In the genomic region with DNA sequence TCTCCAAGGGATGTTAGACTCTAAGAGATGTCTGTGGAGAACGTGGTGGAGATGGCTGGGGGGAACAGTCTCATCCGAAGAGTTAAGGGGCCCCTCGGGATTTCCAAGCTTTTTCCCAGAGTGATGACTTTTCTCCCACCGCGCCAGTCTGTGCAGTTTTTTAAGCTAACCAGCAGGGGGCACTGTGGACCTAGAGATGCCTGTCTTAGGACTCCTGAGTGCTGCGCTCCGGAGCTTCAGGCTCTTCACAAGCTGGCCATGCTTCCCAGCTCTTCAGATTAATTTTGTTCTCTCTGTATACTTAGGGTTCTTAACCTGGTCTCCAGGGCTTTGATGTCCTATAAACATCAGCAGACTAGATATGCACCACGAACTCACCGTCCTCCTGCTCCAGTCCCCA, we compare ENCODE assay signal across 8 mouse cellular contexts. TPM values are rescaled to one million over a fixed set of nuclear protein-coding genes. Genes with fewer than 3 reads are reported as not detected.
A peak's percentile ranks its signal among the peaks of the same experiment; 100 is the strongest.
DNase-seq lines count a peak whose midpoint lies in the region; ATAC-seq and TF ChIP-seq lines count a peak whose summit lies in the region.

No protein-coding gene starts in this region.

- TF ChIP-seq CTCF in cortical plate, adult 2 months (IDR thresholded peaks at IDR 0.05; ENCODE audit: extremely low read depth, insufficient read depth, low read length): peak; percentile 90

- TF ChIP-seq POLR2A in cortical plate, adult 2 months (IDR thresholded peaks at IDR 0.05; ENCODE audit: extremely low read depth, insufficient read depth, low read length): no peak

- H3K9ac ChIP-seq in intestine, embryonic 14.5 days (ENCODE audit: low read length): no peak overlapping the region
- no peak overlapping the region for H3K9ac ChIP-seq in midbrain, embryonic 11.5 days (ENCODE audit: low read length)

- no peak overlapping the region for H3K27ac ChIP-seq in cortical plate, adult 2 months (ENCODE audit: insufficient read depth, low read length)
- H3K27ac ChIP-seq in intestine, embryonic 14.5 days (ENCODE audit: low read depth): no peak overlapping the region
- no peak overlapping the region for H3K27ac ChIP-seq in midbrain, embryonic 11.5 days (ENCODE audit: low read depth, low read length)

- H3K36me3 ChIP-seq in intestine, embryonic 14.5 days (ENCODE audit: control insufficient read depth, insufficient read depth, low read length): no peaks in the 10 kb centered on the region
- no peaks in the 10 kb centered on the region for H3K36me3 ChIP-seq in midbrain, embryonic 11.5 days (ENCODE audit: control insufficient read depth, insufficient read depth, low read length)

- WGBS in intestine, embryonic 14.5 days: 10% methylated on average over 9 of the region's 9 CpGs
- 11% methylated on average over 9 of the region's 9 CpGs for WGBS in midbrain, embryonic 11.5 days

- peak; percentile 45 for ATAC-seq in intestine, embryonic 14.5 days (replicated peaks; ENCODE audit: low FRiP score, low TSS enrichment, low read depth)
- ATAC-seq in midbrain, embryonic 11.5 days (ENCODE audit: low FRiP score): peak; percentile 53; the same call in 1 of the 2 replicates

- no peak overlapping the region for H3K4me3 ChIP-seq in cortical plate, adult 2 months (ENCODE audit: insufficient read depth, low read length)
- H3K4me3 ChIP-seq in intestine, embryonic 14.5 days (ENCODE audit: low read depth, low read length): no peak overlapping the region
- no peak overlapping the region for H3K4me3 ChIP-seq in midbrain, embryonic 11.5 days (ENCODE audit: low read depth, low read length)

- H3K4me1 ChIP-seq in cortical plate, adult 2 months (ENCODE audit: control insufficient read depth, insufficient read depth, low read length): no peaks in the 10 kb centered on the region
- peaks cover 14% of the 10 kb centered on the region for H3K4me1 ChIP-seq in intestine, embryonic 14.5 days (replicated peaks; ENCODE audit: control insufficient read depth, insufficient read depth, low read length)
- H3K4me1 ChIP-seq in midbrain, embryonic 11.5 days (ENCODE audit: control insufficient read depth, insufficient read depth, low read length): peaks cover 4% of the 10 kb centered on the region

- H3K9me3 ChIP-seq in intestine, embryonic 14.5 days (ENCODE audit: control insufficient read depth, low read length): no peaks in the 10 kb centered on the region
- no peaks in the 10 kb centered on the region for H3K9me3 ChIP-seq in midbrain, embryonic 11.5 days (ENCODE audit: control insufficient read depth, low read length)

- DNase-seq in adrenal gland, adult 2 months: peak; percentile 78
- peak; percentile 80 for DNase-seq in gastrocnemius, postnatal 14 days
- DNase-seq in intestine, embryonic 14.5 days (ENCODE audit: low spot score): peak; percentile 94
- DNase-seq in left cerebral cortex, postnatal 10 days (ENCODE audit: extremely low spot score in 1 of 2, low spot score in 2 of 2): peak; percentile 70 to 87
- peak; percentile 96 for DNase-seq in midbrain, embryonic 11.5 days (ENCODE audit: low spot score, missing footprints)
- DNase-seq in right cerebral cortex, postnatal 4 days: peak; percentile 86
- peak; percentile 72 for DNase-seq in yolk sac, embryonic 10.5 days (ENCODE audit: low spot score)

- H3K4me2 ChIP-seq in intestine, embryonic 14.5 days (ENCODE audit: low read length): no peak overlapping the region
- no peak overlapping the region for H3K4me2 ChIP-seq in midbrain, embryonic 11.5 days

- no peaks in the 10 kb centered on the region for H3K27me3 ChIP-seq in intestine, embryonic 14.5 days (replicated peaks; ENCODE audit: control insufficient read depth, insufficient read depth, low read length)
- no peaks in the 10 kb centered on the region for H3K27me3 ChIP-seq in midbrain, embryonic 11.5 days (ENCODE audit: control insufficient read depth, insufficient read depth, low read length)

- intact Hi-C loops in gastrocnemius, postnatal 14 days (cut with DNase I; ENCODE audit: low total_unique reads): loop anchor here (2.0 kb wide), 1 partner anchor 182 kb away; no protein-coding TSS in a partner anchor
- intact Hi-C loops in left cerebral cortex, postnatal 10 days (cut with DNase I): loop anchor here (2.0 kb wide), 1 partner anchor 182 kb away; no protein-coding TSS in a partner anchor

RNA-seq across cellular contexts. Expression of a gene that starts 38.2 kb away (rescaled TPM):
- total RNA-seq in adrenal gland, adult 2 months (2021): under 1 TPM in 1 of 2 experiments, not detected in 1; 0.21 TPM
- polyA plus RNA-seq in adrenal gland, adult 2 months (2012; rRNA removed): 0.02 and 0.11 TPM in 2 replicates
- 0.11 and 0.23 TPM in 2 replicates for polyA plus RNA-seq in cortical plate, adult 2 months (2012; rRNA removed)
- total RNA-seq in gastrocnemius, postnatal 14 days (2021): not detected
- 2.4 and 2.8 TPM in 2 replicates for polyA plus RNA-seq in intestine, embryonic 14.5 days (2014; fragmentation: Nextera tagmentation; extraction: Ambion mirVana)
- total RNA-seq in left cerebral cortex, postnatal 10 days (2021): under 1 TPM; 0.14 to 0.24 TPM
- not detected in 2 replicates for polyA plus RNA-seq in midbrain, embryonic 11.5 days (2014; fragmentation: Nextera tagmentation; extraction: Ambion mirVana)
